Mouse (Mus musculus) telencephalon, adult 2 months (tissue): Measurements from ENCODE around the gene Vav3.

Experiments used
- DNase-seq: peaks from one replicate; pipeline ENCODE4 v3.0.0-alpha.2; 2011; ENCODE audit warnings: low read depth, low spot score

Vav3 gene

DNA sequence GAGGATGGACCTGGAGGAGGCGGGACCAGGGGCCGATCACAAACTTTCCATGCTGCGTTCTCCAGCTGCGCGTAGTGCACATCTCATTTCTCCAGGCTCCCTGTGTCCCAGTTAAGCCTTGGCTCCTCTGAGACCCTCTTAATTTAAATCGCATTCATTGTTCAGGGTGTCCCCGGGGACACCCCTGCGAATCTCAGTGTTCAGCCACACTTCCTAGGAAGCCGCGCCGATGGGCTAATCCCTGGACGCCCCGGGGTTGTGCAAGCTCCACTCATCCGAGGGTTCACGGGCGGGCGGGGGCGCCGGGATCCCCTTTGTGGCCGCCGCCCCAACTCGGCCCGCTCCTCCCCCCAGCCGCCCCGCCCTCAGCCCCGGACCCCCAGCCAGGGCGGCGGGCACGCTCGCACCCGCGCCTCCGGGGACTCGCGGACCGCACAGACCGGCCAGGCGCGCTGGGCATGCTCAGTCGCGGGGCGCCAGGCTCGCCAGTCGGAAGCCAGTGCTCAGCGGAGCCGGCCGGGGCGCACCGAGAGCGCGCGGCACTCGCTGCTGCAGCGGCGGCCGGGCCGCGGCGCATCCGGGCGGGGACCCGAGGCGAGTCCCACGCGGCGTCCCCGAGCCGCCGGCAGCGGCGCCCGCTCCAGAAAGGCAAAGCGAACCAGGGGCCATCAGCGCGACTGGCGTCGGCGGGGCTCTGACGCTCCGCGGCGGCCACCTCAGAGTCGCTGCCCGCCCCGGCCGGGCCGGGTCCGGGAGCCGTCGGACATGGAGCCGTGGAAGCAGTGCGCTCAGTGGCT, at the start of gene Vav3:
Gene Vav3, plus strand, starts transcription at position 380 of the 797 bp plus-strand sequence.
- DNase-seq = no peak

DNA sequence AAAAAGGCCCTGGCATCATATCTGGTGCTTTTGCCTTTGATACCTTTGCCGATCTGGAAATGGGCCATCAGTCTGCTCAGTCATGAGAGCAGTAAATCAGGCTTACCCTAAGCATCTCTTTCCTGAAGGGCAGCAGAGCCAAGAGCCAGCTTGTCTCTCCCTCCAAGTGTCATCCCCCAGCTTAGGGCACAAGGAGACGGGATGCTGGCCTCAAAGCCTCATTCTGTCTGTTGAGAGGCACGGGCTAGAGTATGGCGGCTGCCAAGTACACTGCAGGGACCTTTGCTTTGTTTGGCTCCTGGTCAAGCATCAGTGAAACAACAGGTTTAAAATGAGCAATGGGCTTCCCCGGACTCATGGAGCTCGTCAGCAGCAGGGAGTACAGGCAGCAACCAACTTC, 41.6 kb upstream of the Vav3 start:
- DNase-seq = no peak

DNA sequence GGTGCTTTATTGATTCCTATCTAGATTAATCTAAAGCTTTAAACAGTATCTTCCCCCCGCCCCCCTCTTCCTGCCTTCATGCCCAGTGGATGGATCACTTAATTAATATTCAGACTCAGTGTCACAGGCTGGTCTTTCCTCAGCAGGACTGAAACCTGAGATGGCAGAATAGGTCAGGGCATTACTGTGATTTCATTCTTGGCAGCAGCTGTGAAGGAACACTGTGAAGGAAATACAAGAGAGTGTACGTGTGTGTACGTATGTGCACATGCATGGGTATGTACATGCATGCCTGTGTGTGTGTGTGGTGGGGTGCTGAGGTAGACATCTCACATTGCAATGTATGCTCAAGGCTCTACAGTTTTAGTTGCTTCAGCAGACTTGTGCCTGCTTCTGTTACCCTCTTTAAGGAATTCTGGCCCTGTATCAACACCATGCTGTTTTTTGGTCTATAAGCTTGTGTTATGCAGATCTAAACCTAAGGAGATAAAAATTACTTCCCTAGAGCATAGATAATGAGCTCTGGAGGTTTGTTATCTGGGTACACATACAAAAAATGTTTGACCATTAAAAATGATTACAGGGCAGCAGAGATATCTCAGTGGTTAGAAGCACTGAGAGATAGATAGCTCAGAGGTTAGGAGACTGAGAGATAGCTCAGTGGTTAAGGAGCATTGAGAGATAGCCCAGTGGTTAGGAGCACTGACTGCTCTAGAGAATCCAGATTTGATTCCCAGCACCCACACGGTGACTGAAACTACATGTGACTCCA, 41.0 kb upstream of the Vav3 start:
- no peak for DNase-seq

DNA sequence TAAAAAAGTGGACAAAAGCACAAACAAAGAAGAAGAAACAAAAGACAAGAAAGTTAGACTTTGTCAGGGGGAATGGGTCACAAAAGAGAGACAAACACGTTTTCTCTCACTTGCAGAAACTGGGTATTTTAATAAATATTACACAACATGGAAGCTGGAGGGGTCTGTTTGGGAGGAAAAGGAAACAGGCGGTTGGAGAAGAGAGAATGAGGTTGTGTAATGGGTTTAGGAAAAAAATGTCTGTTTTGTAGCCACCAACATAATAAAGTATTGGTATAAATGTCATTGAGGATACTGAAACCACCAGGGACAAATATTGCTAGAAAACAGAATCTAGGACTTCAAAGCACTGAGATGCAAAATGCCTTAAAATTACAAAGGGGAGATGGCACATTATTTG, 38.4 kb upstream of the Vav3 start:
- DNase-seq = no peak

DNA sequence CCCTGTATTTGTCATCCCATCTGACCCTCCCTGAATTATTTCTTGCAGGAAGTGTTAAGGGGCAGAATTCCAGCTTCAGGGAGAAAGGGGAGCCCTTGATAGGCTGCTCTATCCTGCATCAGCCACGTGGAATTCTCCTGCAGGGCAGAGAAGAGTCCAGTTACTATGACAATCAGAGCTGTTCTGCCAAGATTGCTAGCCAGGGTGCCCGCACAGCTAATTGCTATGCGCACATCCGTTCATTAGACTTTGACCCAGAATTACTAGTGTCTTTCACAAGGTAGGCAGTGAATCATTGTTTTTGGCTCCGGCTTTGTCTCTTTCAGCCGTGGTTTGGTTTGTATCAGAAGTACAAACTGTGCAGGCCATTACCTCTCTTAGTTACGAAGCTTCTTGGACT, 33.0 kb upstream of the Vav3 start:
- DNase-seq = no peak

DNA sequence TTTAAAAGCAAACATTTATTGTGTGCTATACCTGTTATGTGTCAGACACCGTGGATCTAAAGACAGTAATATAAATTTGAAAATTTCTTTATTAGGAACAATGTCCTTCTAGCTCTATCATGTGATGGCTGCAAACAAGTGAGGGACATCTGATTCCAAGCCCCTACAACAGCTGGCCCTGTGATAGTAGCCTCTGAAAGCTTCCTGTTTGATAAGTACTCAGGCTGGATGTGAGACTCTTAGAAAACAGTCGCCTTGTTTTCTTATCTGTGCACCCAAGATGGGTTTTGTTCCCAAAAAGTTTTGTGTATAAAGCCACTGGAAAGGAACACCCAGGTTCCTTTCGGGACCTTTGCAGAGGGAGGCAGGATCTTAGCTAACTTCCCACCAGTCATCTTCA, 32.0 kb upstream of the Vav3 start:
- no peak for DNase-seq

DNA sequence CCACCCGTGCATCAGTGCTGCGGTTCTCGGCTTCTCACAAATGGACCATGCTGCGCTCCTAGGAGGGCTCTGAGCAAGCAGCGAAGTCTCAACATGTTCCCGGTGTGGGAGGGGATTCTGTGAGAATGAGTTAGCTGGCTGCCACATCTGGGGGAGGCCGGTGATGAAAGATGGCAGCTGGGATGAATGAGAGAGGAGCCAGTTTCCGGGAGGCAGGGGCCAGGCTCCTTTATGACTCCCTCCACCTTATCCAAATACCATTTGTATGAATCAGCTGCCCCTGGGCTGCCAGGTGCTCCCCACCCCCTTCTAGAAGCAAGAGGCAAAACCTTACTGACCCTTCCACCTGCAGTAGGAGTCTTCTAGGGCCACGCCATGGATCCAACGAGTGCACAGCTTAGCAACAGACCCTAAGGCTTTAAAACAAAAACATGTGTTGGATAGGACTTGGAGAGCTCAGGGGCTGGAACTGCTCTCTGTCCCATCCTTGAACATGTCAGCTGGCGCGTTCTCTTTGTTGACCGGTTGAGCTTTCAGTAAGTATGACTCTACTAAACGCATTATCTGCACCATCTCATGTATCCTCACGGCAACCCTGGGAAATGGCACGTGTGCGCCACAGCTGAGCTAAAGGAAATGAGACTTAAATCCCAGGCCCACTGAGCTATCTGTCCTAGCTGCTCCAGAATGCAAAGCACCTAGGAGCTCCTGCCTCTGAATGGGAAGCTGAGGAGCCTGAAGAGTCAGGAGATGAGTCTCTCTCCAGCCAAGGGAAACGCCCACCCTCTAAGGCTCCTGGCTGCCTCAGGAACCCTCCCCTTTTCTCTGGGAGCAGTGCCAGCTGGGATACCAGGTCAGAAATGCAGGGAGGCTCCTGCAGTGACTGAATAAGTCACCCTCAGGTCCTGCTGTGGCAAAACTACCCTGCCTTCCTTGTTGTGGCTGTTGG, 30.9 kb upstream of the Vav3 start:
- DNase-seq = no peak

DNA sequence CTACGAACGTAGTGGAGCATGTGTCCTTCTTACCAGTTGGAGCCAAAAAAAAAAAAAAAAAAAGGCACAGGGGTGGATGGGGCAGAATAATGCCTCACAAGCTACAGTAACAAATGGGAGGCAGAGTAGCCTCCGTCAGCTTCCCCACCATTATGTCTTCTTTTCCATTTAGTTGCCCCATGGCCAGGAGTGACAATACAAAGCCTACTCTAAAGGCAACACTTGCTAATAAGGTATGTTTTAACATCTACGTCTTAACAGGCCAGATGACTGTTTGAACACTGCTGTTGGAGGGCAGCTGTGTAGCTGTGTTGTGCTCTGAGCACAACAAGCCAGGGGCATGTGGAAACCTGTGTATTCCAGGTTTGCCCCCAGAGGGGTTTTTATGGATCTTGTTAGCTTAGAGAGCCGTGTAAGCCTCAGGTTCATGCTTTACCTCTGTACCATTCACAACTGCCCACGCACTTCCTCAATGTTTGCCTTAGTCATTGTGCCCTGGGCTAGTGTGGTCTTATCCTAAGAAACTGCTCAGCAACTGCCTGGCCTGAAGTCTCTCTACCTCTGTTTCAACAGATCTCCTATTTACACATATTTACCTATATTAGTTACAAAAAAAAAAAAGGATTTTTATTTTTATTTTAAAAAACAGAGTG, 29.2 kb upstream of the Vav3 start:
- DNase-seq = no peak

DNA sequence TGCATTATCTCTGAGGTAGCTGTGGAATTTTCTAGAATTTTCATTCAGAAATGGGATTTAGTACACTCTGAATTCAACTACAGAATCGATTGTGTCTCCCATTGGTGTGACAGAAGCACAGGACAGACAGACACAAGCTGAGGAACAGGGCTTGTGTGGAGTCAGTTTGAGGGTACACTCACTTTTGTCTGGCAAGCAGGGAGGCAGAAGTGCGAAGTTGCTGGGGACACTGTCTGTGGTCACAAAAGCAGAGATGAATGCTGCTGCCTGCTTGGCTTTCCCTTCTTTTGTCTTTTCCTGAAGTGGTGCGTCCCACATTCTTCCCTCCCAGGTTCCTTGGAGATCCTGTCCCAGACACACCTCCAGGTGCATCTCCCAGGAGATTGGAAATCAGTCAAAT, 28.6 kb upstream of the Vav3 start:
- DNase-seq = no peak

DNA sequence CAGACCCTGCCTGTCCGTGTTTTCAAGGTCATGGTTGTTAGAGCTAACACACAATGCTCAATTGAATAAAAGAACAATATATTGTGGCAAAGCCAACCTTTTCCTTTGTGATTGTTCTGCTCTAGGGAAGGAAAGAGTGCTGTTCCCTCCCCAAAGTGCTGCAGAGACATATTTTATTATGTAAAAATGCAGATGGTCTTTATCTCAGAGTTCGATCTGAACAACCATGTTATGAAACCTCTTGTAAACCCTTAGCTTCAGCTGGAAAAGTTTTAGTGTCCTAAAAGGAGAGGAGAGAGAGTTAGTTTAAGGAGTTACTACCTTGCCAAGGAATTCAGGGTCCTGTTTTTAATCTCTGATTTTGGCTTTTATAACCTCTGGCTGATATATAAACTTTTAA, 27.0 kb upstream of the Vav3 start:
- DNase-seq = no peak

DNA sequence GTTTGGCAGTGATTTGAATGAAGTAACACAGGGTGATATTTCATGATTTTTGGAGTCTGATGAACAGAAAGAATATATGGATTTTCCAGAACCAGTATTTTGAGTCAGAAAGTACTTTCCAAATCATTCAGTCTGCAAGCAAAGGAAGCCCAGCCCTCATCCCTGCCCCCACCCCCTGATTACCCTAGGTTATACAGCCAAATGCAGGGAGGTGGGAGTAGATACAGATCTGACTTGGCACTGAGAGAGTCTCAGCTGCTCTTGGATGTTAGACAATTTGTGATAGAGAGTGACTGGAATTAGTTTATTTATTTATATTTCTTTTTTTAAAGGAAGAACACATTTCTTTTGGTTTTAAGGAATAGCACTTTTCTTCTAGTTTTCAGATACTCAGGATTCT, 18.2 kb upstream of the Vav3 start:
- DNase-seq = no peak

DNA sequence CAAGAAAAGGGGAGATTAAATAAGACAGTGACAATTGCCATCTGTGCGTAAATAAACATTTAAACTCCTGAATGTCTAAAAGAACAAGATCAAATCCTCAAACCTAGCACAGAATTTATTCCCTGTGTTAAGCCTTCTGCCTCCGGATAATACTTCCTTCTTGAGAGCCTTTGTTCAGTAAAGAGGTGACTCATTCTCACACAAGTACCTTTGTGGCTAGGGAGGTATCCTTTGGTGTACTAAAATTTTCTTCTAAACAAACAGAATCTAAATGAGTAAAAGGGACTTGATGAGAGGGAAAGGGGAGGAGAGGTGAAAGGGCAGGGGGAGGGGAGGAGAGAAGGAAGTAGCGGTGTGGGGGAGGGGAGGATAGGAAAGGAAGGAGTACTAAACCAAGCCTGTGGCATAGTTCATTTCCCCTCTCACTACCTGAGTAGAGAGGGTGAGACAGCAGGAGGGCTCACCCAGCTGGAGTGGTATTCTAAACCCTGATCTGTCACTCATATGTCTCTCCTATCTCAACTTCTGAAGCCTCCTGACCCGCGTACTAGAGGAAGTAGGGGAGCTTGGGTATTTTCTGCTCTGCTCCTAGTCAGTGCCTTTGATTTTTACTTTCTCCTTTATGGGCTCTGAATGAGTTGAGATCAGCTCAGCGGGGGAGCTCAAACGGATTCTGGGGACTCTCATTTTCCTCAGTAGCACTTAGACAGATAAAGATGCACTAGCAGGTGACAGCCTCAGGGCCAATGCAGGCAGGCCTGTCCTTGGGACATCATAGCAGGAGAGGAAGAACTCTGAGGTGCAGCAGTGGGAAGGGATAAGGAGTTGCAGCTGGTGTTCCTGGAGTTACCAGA, 16.8 kb upstream of the Vav3 start:
- no peak for DNase-seq

DNA sequence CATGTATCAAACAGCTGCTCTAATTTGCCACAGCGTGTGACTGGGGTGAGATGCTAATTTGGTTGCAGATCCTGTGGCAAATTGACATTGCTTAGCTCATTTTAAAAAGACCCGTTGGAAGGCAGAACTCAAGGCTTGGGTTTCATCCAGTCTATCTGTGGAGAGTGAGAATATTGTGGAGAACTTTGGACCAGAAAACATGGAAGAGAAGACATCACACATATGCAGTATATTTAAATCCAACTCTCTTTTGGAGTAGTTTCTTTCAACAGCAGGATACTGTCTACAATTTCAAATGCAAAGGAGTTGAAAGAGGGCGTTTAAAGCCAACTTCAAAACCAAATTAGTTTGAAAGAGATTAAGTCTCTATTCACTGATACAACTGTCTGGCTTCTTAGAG, 13.3 kb upstream of the Vav3 start:
- DNase-seq = no peak

DNA sequence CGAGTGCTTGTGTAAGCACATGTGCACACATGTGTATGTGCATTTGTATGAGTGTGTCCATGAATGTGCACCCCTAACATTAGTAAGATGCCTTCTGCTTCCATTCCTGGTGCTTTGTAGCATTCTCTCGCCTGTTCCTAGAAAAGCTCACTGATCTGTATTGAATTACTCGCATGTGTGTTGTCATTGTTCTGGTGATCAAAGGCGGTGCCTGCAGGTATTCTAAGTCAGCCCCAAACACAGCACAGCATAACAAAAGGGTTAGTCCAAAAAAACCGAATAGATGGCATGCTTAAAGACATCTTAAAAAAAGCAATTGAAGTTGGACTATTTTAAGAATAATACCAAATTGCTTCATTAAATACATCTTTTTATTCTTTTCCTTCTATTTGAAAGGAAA, 7.7 kb upstream of the Vav3 start:
- DNase-seq = no peak

DNA sequence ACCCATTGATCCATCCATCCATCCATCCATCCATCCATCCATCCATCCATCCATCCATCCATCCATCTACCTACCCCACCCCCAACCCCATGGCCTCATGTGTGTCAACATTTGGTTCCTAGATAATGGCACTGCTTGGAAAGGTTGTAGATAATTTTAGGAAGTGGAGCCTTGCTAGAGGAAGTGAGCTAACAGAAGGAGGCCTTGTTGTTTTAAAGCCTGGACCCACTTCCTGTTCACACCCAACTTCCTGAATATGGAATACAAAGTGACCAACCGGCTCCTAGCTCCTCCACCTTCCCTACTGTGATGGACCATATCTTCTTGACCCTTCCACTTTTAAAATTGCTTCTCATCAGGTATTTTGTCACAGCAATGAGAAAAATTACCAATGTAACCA, 5.0 kb upstream of the Vav3 start:
- DNase-seq = no peak

DNA sequence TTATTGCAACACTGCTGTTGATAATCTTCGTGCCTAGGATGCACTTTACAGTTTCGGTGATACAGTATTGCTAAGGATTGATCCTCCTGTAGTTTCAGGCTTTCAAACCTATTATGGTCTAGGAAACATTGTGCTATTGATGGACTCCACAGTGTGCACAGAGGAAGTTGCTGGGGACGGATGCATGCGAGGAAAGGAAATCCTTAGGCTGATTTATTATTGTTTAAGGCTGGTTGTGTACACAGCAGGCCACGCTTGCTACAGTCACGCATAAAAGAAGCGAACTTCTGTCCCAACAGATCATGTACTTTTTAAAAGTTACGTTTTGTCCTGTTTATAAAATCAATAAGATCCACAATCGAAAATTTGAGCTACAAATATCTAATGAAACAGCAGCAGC, 1.2 kb upstream of the Vav3 start:
- no peak for DNase-seq

DNA sequence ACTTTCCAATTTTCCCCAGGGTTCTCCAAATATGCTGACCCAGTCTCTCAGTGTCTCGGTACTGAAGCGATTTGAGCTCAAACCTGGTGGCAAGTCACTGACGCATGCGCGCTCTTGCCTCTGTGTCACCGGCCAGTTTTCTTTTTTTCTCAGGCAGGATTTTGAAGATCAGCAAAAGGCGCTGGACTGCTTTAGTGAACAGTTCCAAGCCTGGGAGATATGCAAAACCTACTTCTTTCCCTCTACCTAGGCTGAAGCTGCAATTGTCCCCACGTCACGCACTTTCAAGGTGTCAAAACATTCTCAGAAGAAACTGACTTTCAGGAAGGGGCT, 546 bp upstream of the Vav3 start:
- peak; percentile 48 for DNase-seq

DNA sequence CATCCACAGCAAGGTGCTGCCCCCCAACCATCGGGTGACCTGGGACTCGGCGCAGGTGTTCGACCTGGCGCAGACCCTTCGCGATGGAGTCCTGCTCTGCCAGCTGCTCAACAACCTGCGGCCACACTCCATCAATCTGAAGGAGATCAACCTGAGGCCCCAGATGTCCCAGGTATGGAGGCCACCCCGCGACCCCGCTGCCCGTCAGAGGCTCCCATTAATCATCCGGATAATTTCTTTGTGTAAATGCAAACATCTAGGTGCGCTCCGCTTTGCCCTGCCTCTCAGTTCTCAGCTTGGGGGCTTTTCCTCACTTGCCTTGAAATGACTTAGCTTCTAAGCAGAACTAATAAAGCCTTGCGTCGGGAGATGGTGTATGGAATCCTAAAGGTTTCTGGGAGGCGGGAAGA, 623 bp downstream of the Vav3 start:
- no peak for DNase-seq

DNA sequence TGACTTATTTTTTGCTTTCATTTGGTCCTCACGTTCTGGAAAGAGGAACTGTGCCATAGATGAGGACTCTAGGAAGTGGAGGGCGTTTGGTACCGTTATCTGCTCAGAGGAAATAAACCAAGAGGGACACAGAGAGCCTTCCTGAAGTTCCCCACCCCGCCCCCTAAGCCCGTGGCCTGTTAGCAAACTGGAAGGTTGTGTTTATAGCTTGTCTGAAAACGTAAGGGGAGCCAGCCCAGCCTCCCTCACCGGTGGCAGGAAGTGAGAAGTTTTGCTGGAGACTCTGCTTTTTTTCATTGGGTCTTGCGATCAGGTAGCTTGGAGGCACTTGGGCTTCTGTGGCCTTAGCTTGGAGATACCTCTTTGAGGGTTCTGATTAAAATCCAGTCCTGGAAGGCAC, 1.2 kb downstream of the Vav3 start:
- no peak for DNase-seq

DNA sequence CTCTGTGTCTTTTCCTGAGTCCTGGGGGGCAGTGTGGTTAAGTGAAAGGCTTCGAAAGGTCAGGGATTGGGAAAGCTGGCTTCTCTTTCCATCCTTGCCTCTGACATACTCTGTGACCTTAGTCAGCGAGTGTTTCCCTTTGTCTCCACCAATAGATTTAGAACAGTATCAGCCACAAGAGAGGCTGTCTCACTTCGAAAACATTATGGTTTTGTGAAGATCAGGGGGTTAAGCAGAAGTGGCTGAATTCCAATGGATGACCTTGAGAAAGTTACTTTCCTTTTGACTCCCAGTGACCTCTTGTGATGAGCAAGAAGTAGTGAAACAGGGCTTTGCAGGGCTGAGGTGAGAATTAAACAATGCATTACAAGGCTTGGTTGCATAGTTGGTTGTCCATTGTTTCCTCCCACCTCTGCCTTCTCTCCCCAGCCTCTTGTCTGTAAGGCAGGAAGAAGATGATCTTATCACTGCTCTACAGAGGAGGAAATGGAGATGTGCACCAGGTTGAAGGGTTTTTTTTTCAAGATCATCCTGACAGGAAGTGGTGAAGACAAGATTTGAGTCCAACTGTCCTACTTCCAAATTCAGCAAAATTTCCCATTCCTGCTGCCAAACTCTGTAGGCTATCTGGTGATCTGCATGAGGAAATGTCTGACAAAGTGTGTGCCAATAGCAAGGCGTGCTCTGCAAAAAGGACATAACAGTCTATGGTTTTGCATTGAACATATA, 11.7 kb downstream of the Vav3 start:
- no peak for DNase-seq
